Mouse (Mus musculus): Measurements from ENCODE around the gene Smo. TPM values are rescaled to one million over a fixed set of nuclear protein-coding genes. Genes with fewer than 3 reads are reported as not detected.

Gene Smo
- total RNA-seq, 2 experiments from 2014 or later = 12.9 to 14.4 TPM

Other genes with a start within 250 kb of the Smo start
- 1 to 10 TPM; 6.8 to 7.5 TPM for gene Kcp, start 227.6 kb upstream of the Smo start, total RNA-seq (2021)
- 1 to 10 TPM; 3.5 to 3.7 TPM for gene Irf5, start 208.9 kb upstream of the Smo start, total RNA-seq (2021)
- 10 to 100 TPM; 67.8 to 68.7 TPM for gene Tnpo3, start 125.6 kb upstream of the Smo start, total RNA-seq (2021)
- gene Tspan33, start 41.3 kb upstream of the Smo start, total RNA-seq (2021) = 10 to 100 TPM; 28.8 to 29.9 TPM
- gene Ahcyl2, start 32.5 kb downstream of the Smo start, total RNA-seq (2021) = 100 to 1,000 TPM; 160 to 162 TPM
- gene Strip2, start 181.5 kb downstream of the Smo start, total RNA-seq (2021) = 10 to 100 TPM; 22.3 to 27.2 TPM

Measured in layer of hippocampus, postnatal 14 days (tissue).